Mouse (Mus musculus): ENCODE data around the gene Rpl9-ps1. TPM values are rescaled to one million over a fixed set of nuclear protein-coding genes. Genes with fewer than 3 reads are reported as not detected.

Gene Rpl9-ps1
- polyA plus RNA-seq, 1 experiment from 2014 or later = not detected

GRCm38 (mm10) chr11:83632744-83633143 lies 12.7 kb downstream of the Rpl9-ps1 start:
- WGBS = 75% methylated on average over 4 of the region's 4 CpGs
- H3K27me3 ChIP-seq (ENCODE audit: control insufficient read depth, insufficient read depth, low read length) = no peaks in the 10 kb centered on the region
- H3K36me3 ChIP-seq (replicated peaks; ENCODE audit: control insufficient read depth, insufficient read depth) = no peaks in the 10 kb centered on the region
- DNase-seq (ENCODE audit: low spot score) (no peak), ATAC-seq (ENCODE audit: low FRiP score) (no peak)
- no peak overlapping the region for H3K9ac ChIP-seq
- no peaks in the 10 kb centered on the region for H3K9me3 ChIP-seq (ENCODE audit: control insufficient read depth, low read length)
- H3K4me1 ChIP-seq (replicated peaks; ENCODE audit: control insufficient read depth, insufficient read depth, low read length) = no peaks in the 10 kb centered on the region
- H3K4me3 ChIP-seq (replicated peaks; ENCODE audit: low read length) = no peak overlapping the region
- no peak overlapping the region for H3K4me2 ChIP-seq (replicated peaks)
- no peak overlapping the region for H3K27ac ChIP-seq

DNA sequence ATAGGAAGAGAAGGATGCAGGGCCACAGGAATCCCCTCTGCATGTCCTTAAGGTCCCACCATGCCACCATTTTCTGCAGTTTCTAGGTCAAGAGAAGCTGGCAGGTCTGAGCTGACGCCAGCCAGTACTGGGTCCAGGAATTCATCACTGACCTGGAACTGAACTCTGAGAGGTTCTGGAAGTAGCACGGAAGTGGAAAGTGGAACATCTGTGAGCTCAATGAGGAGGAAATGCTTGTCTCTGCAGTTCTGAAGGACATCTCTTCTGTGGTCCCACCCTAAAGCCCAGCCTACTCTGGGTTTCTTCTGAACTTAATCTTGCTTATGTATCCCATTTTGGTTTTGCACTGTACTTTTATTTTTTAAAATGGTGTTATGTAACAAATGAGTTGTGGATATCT lies 14.4 kb downstream of the Rpl9-ps1 start:
- H3K4me3 ChIP-seq (replicated peaks; ENCODE audit: low read length) = no peak overlapping the region
- DNase-seq (ENCODE audit: low spot score) = no peak
- WGBS = 83% methylated on average over 2 of the region's 2 CpGs
- H3K4me1 ChIP-seq (replicated peaks; ENCODE audit: control insufficient read depth, insufficient read depth, low read length) = no peaks in the 10 kb centered on the region
- no peaks in the 10 kb centered on the region for H3K36me3 ChIP-seq (replicated peaks; ENCODE audit: control insufficient read depth, insufficient read depth)
- no peaks in the 10 kb centered on the region for H3K9me3 ChIP-seq (ENCODE audit: control insufficient read depth, low read length)
- ATAC-seq (ENCODE audit: low FRiP score) = no peak
- no peaks in the 10 kb centered on the region for H3K27me3 ChIP-seq (ENCODE audit: control insufficient read depth, insufficient read depth, low read length)
- no peak overlapping the region for H3K27ac ChIP-seq
- no peak overlapping the region for H3K4me2 ChIP-seq (replicated peaks)
- H3K9ac ChIP-seq = no peak overlapping the region

- DNase-seq (ENCODE audit: low spot score) (no peak), ATAC-seq (ENCODE audit: low FRiP score) (no peak)
- Histone ChIP-seq H3K9ac (no peak overlapping the region), H3K4me2 (replicated peaks) (no peak overlapping the region), H3K9me3 (ENCODE audit: control insufficient read depth, low read length) (no peaks in the 10 kb centered on the region), H3K36me3 (replicated peaks; ENCODE audit: control insufficient read depth, insufficient read depth) (no peaks in the 10 kb centered on the region), H3K27me3 (ENCODE audit: control insufficient read depth, insufficient read depth, low read length) (no peaks in the 10 kb centered on the region), H3K4me1 (replicated peaks; ENCODE audit: control insufficient read depth, insufficient read depth, low read length) (no peaks in the 10 kb centered on the region), H3K27ac (no peak overlapping the region), H3K4me3 (replicated peaks; ENCODE audit: low read length) (no peak overlapping the region)
- 92% methylated on average over 1 of the region's 1 CpGs for WGBS
Measured at GRCm38 (mm10) chr11:83630630-83631029, 14.8 kb downstream of the Rpl9-ps1 start.

DNA sequence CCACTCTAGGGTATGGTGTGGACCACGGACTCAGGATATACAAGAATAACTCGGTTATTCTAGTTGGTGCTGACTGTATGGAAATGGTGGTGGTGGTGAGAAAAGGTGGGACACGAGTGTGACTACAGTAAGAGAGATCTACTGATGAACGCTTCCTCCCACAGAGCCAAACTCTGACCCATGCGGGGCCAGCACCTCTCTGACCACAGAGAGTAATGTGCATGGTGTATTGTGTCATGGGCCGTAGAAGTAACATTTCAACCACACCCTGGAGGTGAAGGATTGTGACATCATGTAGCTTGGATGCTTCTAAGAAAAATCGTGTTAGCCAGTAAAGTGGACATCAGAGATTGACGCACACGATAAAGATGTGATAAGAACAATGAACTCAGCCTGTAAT lies 16.6 kb downstream of the Rpl9-ps1 start:
- Histone ChIP-seq H3K4me1 (replicated peaks; ENCODE audit: control insufficient read depth, insufficient read depth, low read length) (no peaks in the 10 kb centered on the region), H3K9ac (no peak overlapping the region), H3K36me3 (replicated peaks; ENCODE audit: control insufficient read depth, insufficient read depth) (no peaks in the 10 kb centered on the region), H3K4me3 (replicated peaks; ENCODE audit: low read length) (no peak overlapping the region), H3K4me2 (replicated peaks) (no peak overlapping the region), H3K9me3 (ENCODE audit: control insufficient read depth, low read length) (no peaks in the 10 kb centered on the region), H3K27me3 (ENCODE audit: control insufficient read depth, insufficient read depth, low read length) (no peaks in the 10 kb centered on the region), H3K27ac (no peak overlapping the region)
- no peak for DNase-seq (ENCODE audit: low spot score)
- ATAC-seq (ENCODE audit: low FRiP score) = no peak
- 92% methylated on average over 9 of the region's 9 CpGs for WGBS

GRCm38 (mm10) chr11:83623586-83623985 lies 21.8 kb downstream of the Rpl9-ps1 start:
- no peaks in the 10 kb centered on the region for H3K4me1 ChIP-seq (replicated peaks; ENCODE audit: control insufficient read depth, insufficient read depth, low read length)
- ATAC-seq (ENCODE audit: low FRiP score) (no peak), DNase-seq (ENCODE audit: low spot score) (no peak)
- no peak overlapping the region for H3K27ac ChIP-seq
- H3K4me3 ChIP-seq (replicated peaks; ENCODE audit: low read length) = no peak overlapping the region
- H3K9ac ChIP-seq = no peak overlapping the region
- WGBS = 93% methylated on average over 3 of the region's 3 CpGs
- H3K27me3 ChIP-seq (ENCODE audit: control insufficient read depth, insufficient read depth, low read length) = no peaks in the 10 kb centered on the region
- H3K4me2 ChIP-seq (replicated peaks) = no peak overlapping the region
- no peaks in the 10 kb centered on the region for H3K36me3 ChIP-seq (replicated peaks; ENCODE audit: control insufficient read depth, insufficient read depth)
- no peaks in the 10 kb centered on the region for H3K9me3 ChIP-seq (ENCODE audit: control insufficient read depth, low read length)

- no peak overlapping the region for H3K4me3 ChIP-seq (replicated peaks; ENCODE audit: low read length)
- no peaks in the 10 kb centered on the region for H3K9me3 ChIP-seq (ENCODE audit: control insufficient read depth, low read length)
- H3K36me3 ChIP-seq (replicated peaks; ENCODE audit: control insufficient read depth, insufficient read depth) = no peaks in the 10 kb centered on the region
- H3K4me1 ChIP-seq (replicated peaks; ENCODE audit: control insufficient read depth, insufficient read depth, low read length) = no peaks in the 10 kb centered on the region
- 94% methylated on average over 1 of the region's 1 CpGs for WGBS
- no peak overlapping the region for H3K4me2 ChIP-seq (replicated peaks)
- no peak overlapping the region for H3K9ac ChIP-seq
- H3K27me3 ChIP-seq (ENCODE audit: control insufficient read depth, insufficient read depth, low read length) = no peaks in the 10 kb centered on the region
- no peak overlapping the region for H3K27ac ChIP-seq
- ATAC-seq (ENCODE audit: low FRiP score) = no peak
- DNase-seq (ENCODE audit: low spot score) = no peak
Measured at GRCm38 (mm10) chr11:83619037-83619436, 26.4 kb downstream of the Rpl9-ps1 start.

DNA sequence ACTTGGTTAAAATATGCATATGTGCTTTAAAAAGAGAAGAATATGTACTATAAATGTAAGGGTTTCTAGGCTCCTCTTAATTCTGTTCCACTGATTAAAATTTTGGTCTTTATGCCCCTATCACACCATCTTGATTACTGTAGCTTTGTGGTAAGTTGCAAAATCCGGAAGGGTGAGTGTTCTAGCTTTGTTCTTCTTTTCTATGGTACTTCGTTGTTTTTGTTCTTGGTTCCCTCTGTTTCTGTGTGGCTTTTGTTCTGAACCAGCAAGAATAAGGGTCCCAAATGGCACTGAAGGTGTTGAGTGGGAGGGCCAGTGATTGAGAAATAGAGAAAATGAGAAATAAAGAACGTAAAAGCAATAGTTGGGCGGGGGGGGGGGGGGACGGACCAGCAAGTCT lies 27.2 kb downstream of the Rpl9-ps1 start:
- no peak overlapping the region for H3K9ac ChIP-seq
- no peaks in the 10 kb centered on the region for H3K27me3 ChIP-seq (ENCODE audit: control insufficient read depth, insufficient read depth, low read length)
- no peak overlapping the region for H3K4me2 ChIP-seq (replicated peaks)
- H3K27ac ChIP-seq = no peak overlapping the region
- ATAC-seq (ENCODE audit: low FRiP score) (no peak), DNase-seq (ENCODE audit: low spot score) (no peak)
- H3K9me3 ChIP-seq (ENCODE audit: control insufficient read depth, low read length) = no peaks in the 10 kb centered on the region
- no peaks in the 10 kb centered on the region for H3K36me3 ChIP-seq (replicated peaks; ENCODE audit: control insufficient read depth, insufficient read depth)
- no peaks in the 10 kb centered on the region for H3K4me1 ChIP-seq (replicated peaks; ENCODE audit: control insufficient read depth, insufficient read depth, low read length)
- H3K4me3 ChIP-seq (replicated peaks; ENCODE audit: low read length) = no peak overlapping the region
- WGBS = 59% methylated on average over 5 of the region's 5 CpGs

DNA sequence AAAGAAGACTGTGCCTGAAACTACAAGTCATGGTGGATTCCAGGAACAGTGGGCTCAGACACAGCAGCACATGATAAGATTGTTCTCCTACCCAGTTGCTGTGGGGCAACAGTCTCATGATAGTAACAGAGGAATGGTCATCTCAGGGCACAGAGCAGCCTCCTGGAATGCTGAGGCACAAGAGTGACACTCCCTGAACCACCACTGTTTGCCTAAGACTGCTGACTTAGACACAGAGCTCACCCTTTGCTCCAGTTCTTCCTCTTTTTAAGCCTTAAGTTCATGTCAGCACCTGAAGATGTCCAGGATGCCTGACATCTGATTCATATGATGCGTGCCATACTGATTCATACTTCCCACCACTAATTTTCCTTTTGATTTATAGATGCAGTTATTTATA lies 28.8 kb downstream of the Rpl9-ps1 start:
- H3K9ac ChIP-seq = no peak overlapping the region
- no peaks in the 10 kb centered on the region for H3K27me3 ChIP-seq (ENCODE audit: control insufficient read depth, insufficient read depth, low read length)
- DNase-seq (ENCODE audit: low spot score) (no peak), ATAC-seq (ENCODE audit: low FRiP score) (no peak)
- no peak overlapping the region for H3K27ac ChIP-seq
- H3K9me3 ChIP-seq (ENCODE audit: control insufficient read depth, low read length) = no peaks in the 10 kb centered on the region
- H3K4me3 ChIP-seq (replicated peaks; ENCODE audit: low read length) = no peak overlapping the region
- WGBS = 89% methylated on average over 1 of the region's 1 CpGs
- no peaks in the 10 kb centered on the region for H3K36me3 ChIP-seq (replicated peaks; ENCODE audit: control insufficient read depth, insufficient read depth)
- H3K4me1 ChIP-seq (replicated peaks; ENCODE audit: control insufficient read depth, insufficient read depth, low read length) = no peaks in the 10 kb centered on the region
- H3K4me2 ChIP-seq (replicated peaks) = no peak overlapping the region

- H3K4me2 ChIP-seq (replicated peaks) = no peak overlapping the region
- no peaks in the 10 kb centered on the region for H3K4me1 ChIP-seq (replicated peaks; ENCODE audit: control insufficient read depth, insufficient read depth, low read length)
- H3K9ac ChIP-seq = no peak overlapping the region
- no peak overlapping the region for H3K27ac ChIP-seq
- no peak overlapping the region for H3K4me3 ChIP-seq (replicated peaks; ENCODE audit: low read length)
- 81% methylated on average over 2 of the region's 2 CpGs for WGBS
- no peaks in the 10 kb centered on the region for H3K9me3 ChIP-seq (ENCODE audit: control insufficient read depth, low read length)
- no peaks in the 10 kb centered on the region for H3K27me3 ChIP-seq (ENCODE audit: control insufficient read depth, insufficient read depth, low read length)
- ATAC-seq (ENCODE audit: low FRiP score) = no peak
- no peaks in the 10 kb centered on the region for H3K36me3 ChIP-seq (replicated peaks; ENCODE audit: control insufficient read depth, insufficient read depth)
- DNase-seq (ENCODE audit: low spot score) = no peak
Measured at GRCm38 (mm10) chr11:83610900-83611299, 34.5 kb downstream of the Rpl9-ps1 start.

- H3K4me2 ChIP-seq (replicated peaks) = no peak overlapping the region
- H3K4me1 ChIP-seq (replicated peaks; ENCODE audit: control insufficient read depth, insufficient read depth, low read length) = no peaks in the 10 kb centered on the region
- no peak overlapping the region for H3K27ac ChIP-seq
- no peak overlapping the region for H3K9ac ChIP-seq
- ATAC-seq (ENCODE audit: low FRiP score) (no peak), DNase-seq (ENCODE audit: low spot score) (no peak)
- WGBS = 57% methylated on average over 1 of the region's 1 CpGs
- H3K36me3 ChIP-seq (replicated peaks; ENCODE audit: control insufficient read depth, insufficient read depth) = no peaks in the 10 kb centered on the region
- H3K4me3 ChIP-seq (replicated peaks; ENCODE audit: low read length) = no peak overlapping the region
- no peaks in the 10 kb centered on the region for H3K9me3 ChIP-seq (ENCODE audit: control insufficient read depth, low read length)
- H3K27me3 ChIP-seq (ENCODE audit: control insufficient read depth, insufficient read depth, low read length) = no peaks in the 10 kb centered on the region
Measured at GRCm38 (mm10) chr11:83606396-83606795, 39.0 kb downstream of the Rpl9-ps1 start.
